Mouse (Mus musculus): ENCODE measurements around the gene Nxph2. TPM values are rescaled to one million over a fixed set of nuclear protein-coding genes. Genes with fewer than 3 reads are reported as not detected.
"Not testable (repeated sequence)": the region's sequence is repeated elsewhere in the genome, so short reads cannot be mapped to it uniquely, and the experiment has no call there.

Gene Nxph2
- polyA plus RNA-seq (2016; fragmentation: Nextera tagmentation; extraction: Ambion mirVana) = not detected in 2 replicates

GRCm38 (mm10) chr2:23320746-23321585 lies at the start of gene Nxph2:
Gene Nxph2, plus strand, starts transcription at chr2:23321246.
- Histone ChIP-seq H3K4me3 (peak within 1 kb of the TSS; percentile 46), H3K4me1 (peaks cover 12% of the 10 kb centered on the region), H3K27me3 (ENCODE audit: low read depth, poor library complexity, severe bottlenecking) (peaks cover 19% of the 10 kb centered on the region), H3K36me3 (no peaks in the 10 kb centered on the region), H3K27ac (no peak within 1 kb of the TSS), H3K9me3 (replicated peaks) (no peaks in the 10 kb centered on the region)
- 2% methylated on average over 31 of the region's 31 CpGs for WGBS
- peak; percentile 51 for DNase-seq (ENCODE audit: low spot score)

- H3K9me3 ChIP-seq (replicated peaks); H3K27ac ChIP-seq; H3K4me1 ChIP-seq; H3K36me3 ChIP-seq; H3K27me3 ChIP-seq (ENCODE audit: low read depth, poor library complexity, severe bottlenecking); H3K4me3 ChIP-seq: not testable (repeated sequence)
- peak; percentile 39 for DNase-seq (ENCODE audit: low spot score)
- WGBS = 51% methylated on average over 19 of the region's 19 CpGs
Observed at GRCm38 (mm10) chr2:23290991-23291390, 30.1 kb upstream of the Nxph2 start.

GRCm38 (mm10) chr2:23314869-23315268 lies 6.2 kb upstream of the Nxph2 start:
- H3K27me3 ChIP-seq (ENCODE audit: low read depth, poor library complexity, severe bottlenecking) = no peaks in the 10 kb centered on the region
- DNase-seq (ENCODE audit: low spot score) = no peak

More at GRCm38 (mm10) chr2:23314869-23315268, 6.2 kb upstream of the Nxph2 start:
- Histone ChIP-seq H3K4me3 (no peak overlapping the region), H3K9me3 (replicated peaks) (no peaks in the 10 kb centered on the region), H3K36me3 (no peaks in the 10 kb centered on the region), H3K27ac (no peak overlapping the region), H3K4me1 (no peaks in the 10 kb centered on the region)
- WGBS = 16% methylated on average over 1 of the region's 1 CpGs

Other genes starting within 250 kb of the Nxph2 start
- 16.3 and 16.9 TPM in 2 replicates for gene Mastl, start 165.2 kb upstream of the Nxph2 start, polyA plus RNA-seq (2016; fragmentation: Nextera tagmentation; extraction: Ambion mirVana)
- gene Yme1l1, start 164.9 kb upstream of the Nxph2 start, polyA plus RNA-seq (2016; fragmentation: Nextera tagmentation; extraction: Ambion mirVana) = 64.9 and 76.5 TPM in 2 replicates
- gene 4931423N10Rik, start 113.8 kb upstream of the Nxph2 start, polyA plus RNA-seq (2016; fragmentation: Nextera tagmentation; extraction: Ambion mirVana) = not detected in 2 replicates

Data from limb, embryonic 10.5 days (tissue).